Mouse (Mus musculus) kidney, postnatal 0 days (tissue): Measurements from ENCODE around the gene Tbxas1. TPM values are rescaled to one million over a fixed set of nuclear protein-coding genes. Genes with fewer than 3 reads are reported as not detected.

Source experiments
- ATAC-seq: fragments of 200-750 bp; cut with Nextera tagmentation; replicated peaks from 2 replicates; pipeline ENCODE4 v1.8.0; 2017; ENCODE audit warnings: low read depth, moderate number of reproducible peaks, moderate TSS enrichment, moderate library complexity; ENCODE audit not compliant: low FRiP score
- DNase-seq: peaks from one replicate; pipeline ENCODE4 v3.0.0-alpha.2; 2016; ENCODE audit warnings: low spot score
- H3K27ac ChIP-seq: fragments of 300-500 bp; sonication (generic); 2 replicates; pipeline ENCODE4 v1.5.1; 2014; ENCODE audit warnings: mild to moderate bottlenecking
- H3K27me3 ChIP-seq: fragments of 300-500 bp; sonication (generic); 2 replicates; pipeline ENCODE4 v1.6.1; 2014; ENCODE audit warnings: low read length, mixed read lengths; ENCODE audit not compliant: insufficient read depth
- H3K36me3 ChIP-seq: fragments of 300-500 bp; sonication (generic); 2 replicates; pipeline ENCODE4 v1.6.1; 2014; ENCODE audit warnings: low read length, mixed read lengths; ENCODE audit not compliant: insufficient read depth
- H3K4me1 ChIP-seq: fragments of 300-500 bp; sonication (generic); replicated peaks from 2 replicates; pipeline ENCODE4 v1.6.1; 2014; ENCODE audit warnings: antibody characterized with exemption, low read length, mixed read lengths; ENCODE audit not compliant: insufficient read depth
- H3K4me2 ChIP-seq: fragments of 300-500 bp; sonication (generic); 2 replicates; pipeline ENCODE4 v1.6.1; 2014; ENCODE audit warnings: mild to moderate bottlenecking, low read length, moderate library complexity, mixed read lengths
- H3K4me3 ChIP-seq: fragments of 300-500 bp; sonication (generic); replicated peaks from 2 replicates; pipeline ENCODE4 v1.5.1; 2014; ENCODE audit warnings: low read depth, low read length
- H3K9ac ChIP-seq: fragments of 300-500 bp; sonication (generic); 2 replicates; pipeline ENCODE4 v1.6.1; 2014; ENCODE audit warnings: low read depth, low read length
- H3K9me3 ChIP-seq: fragments of 300-500 bp; sonication (generic); replicated peaks from 2 replicates; pipeline ENCODE4 v1.6.1; 2016; ENCODE audit warnings: low read length, inconsistent platforms, mixed read lengths
- CTCF ChIP-seq: IDR thresholded peaks from 2 replicates; pipeline ENCODE4 v1.5.1; 2016; ENCODE audit warnings: antibody characterized with exemption, low read depth, mild to moderate bottlenecking, moderate library complexity
- WGBS: fragments of 180-500 bp; shearing (Covaris S2); extraction: QIAGEN DNeasy Blood & Tissue Kit; methylation state at CpG from one replicate; pipeline ENCODE4 v1.1.7; 2014; 5-methylcytosine and 5-hydroxymethylcytosine counted together
- polyA plus RNA-seq: library from polyadenylated mRNA; unstranded; fragments of >200 nt; fragmentation: Nextera tagmentation; extraction: Ambion mirVana; gene quantifications from 2 replicates; pipeline ENCODE4 v1.2.1, GENCODE M21; 2015

The Tbxas1 gene
- polyA plus RNA-seq, 1 experiment from 2014 or later: 10.5 TPM

DNA sequence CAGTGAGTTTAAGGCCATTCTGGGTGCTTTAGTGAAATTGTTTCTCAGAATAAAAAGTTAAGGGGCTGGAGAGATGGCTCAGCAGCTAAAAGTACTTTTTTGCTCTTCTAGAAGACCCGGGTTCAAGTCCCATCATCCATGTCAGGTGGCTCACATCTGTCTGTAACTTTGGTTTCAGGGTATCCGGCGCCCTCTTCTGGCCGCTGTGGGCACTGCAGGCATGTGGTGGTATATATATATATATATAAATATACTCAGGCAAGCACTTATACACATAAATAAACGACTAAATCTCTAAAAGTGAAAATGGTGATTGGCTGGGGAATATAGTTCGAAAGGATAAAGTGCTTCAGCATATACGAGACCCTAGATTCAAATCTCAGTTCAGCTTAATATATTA lies 143.6 kb downstream of the Tbxas1 start:
- H3K4me1 ChIP-seq: no peaks in the 10 kb centered on the region
- no peak overlapping the region for H3K4me3 ChIP-seq
- H3K4me2 ChIP-seq: no peak overlapping the region
- no peak for DNase-seq
- no peaks in the 10 kb centered on the region for H3K27me3 ChIP-seq
- no peaks in the 10 kb centered on the region for H3K36me3 ChIP-seq
- no peaks in the 10 kb centered on the region for H3K9me3 ChIP-seq
- no peak for ATAC-seq
- 78% methylated on average over 7 of the region's 7 CpGs for WGBS
- no peak overlapping the region for H3K27ac ChIP-seq
- no peak overlapping the region for H3K9ac ChIP-seq
- peak; percentile 57 for TF ChIP-seq CTCF

DNA sequence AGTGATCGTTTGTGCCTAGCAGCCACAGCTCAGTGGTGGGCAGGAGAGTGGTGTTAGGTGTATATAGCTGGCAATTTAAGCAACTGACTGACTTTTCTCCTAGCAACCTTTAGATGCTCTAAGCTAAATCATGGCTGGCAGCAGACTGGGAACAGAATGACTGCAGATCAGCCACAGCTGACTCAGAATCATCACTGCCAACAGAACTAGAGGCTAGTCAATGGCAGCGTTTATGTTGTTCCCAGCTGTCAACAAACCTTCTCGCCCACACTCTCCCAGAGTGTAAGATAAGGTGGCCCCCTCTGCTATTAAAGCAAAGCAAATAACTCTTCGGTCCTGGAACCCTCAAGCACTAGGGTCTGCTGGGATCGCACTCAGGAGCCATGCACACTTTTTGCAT lies 144.0 kb downstream of the Tbxas1 start:
- no peaks in the 10 kb centered on the region for H3K27me3 ChIP-seq
- DNase-seq (no peak), ATAC-seq (no peak)
- no peaks in the 10 kb centered on the region for H3K36me3 ChIP-seq
- H3K4me3 ChIP-seq: no peak overlapping the region
- H3K4me1 ChIP-seq: no peaks in the 10 kb centered on the region
- H3K27ac ChIP-seq: no peak overlapping the region
- H3K9me3 ChIP-seq: no peaks in the 10 kb centered on the region
- 74% methylated on average over 5 of the region's 5 CpGs for WGBS
- no peak overlapping the region for H3K9ac ChIP-seq
- H3K4me2 ChIP-seq: no peak overlapping the region
- TF ChIP-seq CTCF: no peak

DNA sequence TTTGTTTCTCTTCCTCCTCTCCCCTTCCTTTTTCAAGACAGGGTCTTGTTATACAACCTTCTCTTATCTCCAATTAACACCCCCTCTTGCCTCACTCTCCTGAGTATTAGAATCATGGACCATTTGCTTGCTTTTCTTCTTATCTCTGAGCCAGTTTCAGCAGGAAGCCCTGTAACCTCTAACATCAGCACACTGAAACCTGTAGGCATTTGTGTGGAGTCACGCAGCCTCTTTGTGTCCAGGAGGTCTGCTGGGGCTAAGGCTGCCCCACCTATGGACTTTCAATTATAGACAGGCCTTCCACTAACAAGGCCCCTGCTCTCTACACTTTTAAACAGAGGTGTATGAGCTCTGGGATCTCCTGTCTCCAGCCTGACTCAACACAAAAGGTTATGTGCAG lies 146.7 kb downstream of the Tbxas1 start:
- Histone ChIP-seq H3K36me3 (no peaks in the 10 kb centered on the region), H3K9ac (no peak overlapping the region), H3K4me2 (no peak overlapping the region), H3K9me3 (no peaks in the 10 kb centered on the region), H3K4me1 (no peaks in the 10 kb centered on the region), H3K4me3 (no peak overlapping the region), H3K27ac (no peak overlapping the region), H3K27me3 (no peaks in the 10 kb centered on the region)
- WGBS: 76% methylated on average over 1 of the region's 1 CpGs
- no peak for ATAC-seq
- DNase-seq: no peak
- no peak for TF ChIP-seq CTCF

DNA sequence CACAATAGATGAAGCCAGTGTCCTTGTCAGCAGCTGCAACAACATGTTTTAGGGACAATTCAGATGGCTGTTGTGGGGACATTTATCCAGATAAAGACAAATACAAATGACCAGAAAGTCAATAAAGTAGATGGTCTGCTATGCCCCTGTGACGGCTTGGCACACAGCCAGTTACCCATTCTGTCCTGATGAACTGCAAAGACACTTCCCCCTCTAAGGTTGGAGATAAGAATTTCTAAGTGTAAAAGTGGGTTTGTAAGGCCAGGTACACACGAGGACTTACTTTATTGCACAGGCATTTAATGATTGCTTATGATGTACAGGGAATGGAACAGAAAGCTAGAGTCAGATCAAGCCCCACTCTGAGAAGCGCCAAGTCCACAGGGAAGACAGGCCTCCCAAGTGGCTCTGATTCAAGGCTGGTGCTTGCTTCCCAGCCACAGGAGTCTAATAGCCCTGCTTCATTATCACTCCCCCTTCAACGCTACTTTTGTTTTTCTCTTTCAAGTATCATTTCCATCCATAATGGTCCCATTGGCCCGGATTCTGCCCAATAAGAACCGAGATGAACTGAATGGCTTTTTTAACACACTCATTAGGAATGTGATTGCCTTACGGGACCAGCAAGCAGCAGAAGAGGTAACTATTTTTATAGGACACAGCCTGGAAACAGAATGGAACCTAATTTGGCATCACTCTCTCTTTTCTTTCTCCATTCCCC lies 147.4 kb downstream of the Tbxas1 start:
- no peaks in the 10 kb centered on the region for H3K9me3 ChIP-seq
- H3K36me3 ChIP-seq: no peaks in the 10 kb centered on the region
- WGBS: 74% methylated on average over 7 of the region's 7 CpGs
- H3K4me2 ChIP-seq: no peak overlapping the region
- TF ChIP-seq CTCF: no peak
- ATAC-seq (no peak), DNase-seq (no peak)
- no peak overlapping the region for H3K9ac ChIP-seq
- no peaks in the 10 kb centered on the region for H3K27me3 ChIP-seq
- H3K4me1 ChIP-seq: no peaks in the 10 kb centered on the region
- H3K4me3 ChIP-seq: no peak overlapping the region
- no peak overlapping the region for H3K27ac ChIP-seq

DNA sequence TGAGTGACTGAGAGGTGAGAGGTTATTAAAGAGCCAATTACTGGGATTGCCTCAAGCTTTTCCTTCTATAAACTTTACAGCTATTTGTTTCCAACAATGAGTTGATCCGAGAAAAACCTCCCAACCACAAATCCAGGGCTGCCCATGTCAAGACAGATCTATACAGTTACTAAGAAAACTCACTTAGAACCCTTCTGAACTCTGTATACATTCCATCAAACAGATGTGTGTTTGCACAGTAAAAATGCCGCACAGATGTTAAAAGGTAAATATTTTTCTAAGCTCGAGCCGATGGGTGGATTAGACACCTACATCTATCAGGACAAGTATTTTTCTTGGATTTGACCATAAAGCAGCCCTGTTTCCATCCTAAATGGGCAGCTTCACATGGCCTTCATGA lies 149.4 kb downstream of the Tbxas1 start:
- no peak overlapping the region for H3K4me3 ChIP-seq
- no peak overlapping the region for H3K4me2 ChIP-seq
- no peaks in the 10 kb centered on the region for H3K36me3 ChIP-seq
- TF ChIP-seq CTCF: no peak
- 16% methylated on average over 4 of the region's 4 CpGs for WGBS
- DNase-seq (no peak), ATAC-seq (no peak)
- no peak overlapping the region for H3K9ac ChIP-seq
- H3K27me3 ChIP-seq: no peaks in the 10 kb centered on the region
- no peak overlapping the region for H3K27ac ChIP-seq
- no peaks in the 10 kb centered on the region for H3K9me3 ChIP-seq
- no peaks in the 10 kb centered on the region for H3K4me1 ChIP-seq

DNA sequence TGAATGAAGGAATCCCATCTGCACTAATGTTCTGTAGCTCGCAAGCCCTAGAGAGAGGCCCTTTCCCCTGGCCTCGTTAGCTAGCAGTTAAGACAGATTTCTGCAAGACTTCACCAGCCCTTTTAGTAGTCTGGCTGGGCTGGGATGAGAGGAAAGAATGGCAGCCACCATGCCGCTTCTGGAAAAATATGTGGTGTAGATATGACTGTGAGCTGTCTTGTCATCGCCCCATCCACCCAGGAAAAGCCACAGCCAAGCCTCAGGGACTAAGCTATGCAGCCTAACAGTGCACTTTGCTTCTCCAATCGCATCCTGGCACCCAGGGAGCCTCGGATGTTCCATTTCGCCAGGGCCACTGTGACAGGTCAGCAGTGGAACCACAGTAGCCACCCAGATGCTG lies 149.8 kb downstream of the Tbxas1 start:
- Histone ChIP-seq H3K4me2 (no peak overlapping the region), H3K9me3 (no peaks in the 10 kb centered on the region), H3K4me1 (no peaks in the 10 kb centered on the region), H3K36me3 (no peaks in the 10 kb centered on the region), H3K9ac (no peak overlapping the region), H3K27ac (no peak overlapping the region), H3K4me3 (no peak overlapping the region), H3K27me3 (no peaks in the 10 kb centered on the region)
- no peak for TF ChIP-seq CTCF
- no peak for ATAC-seq
- no peak for DNase-seq
- WGBS: 57% methylated on average over 7 of the region's 7 CpGs

DNA sequence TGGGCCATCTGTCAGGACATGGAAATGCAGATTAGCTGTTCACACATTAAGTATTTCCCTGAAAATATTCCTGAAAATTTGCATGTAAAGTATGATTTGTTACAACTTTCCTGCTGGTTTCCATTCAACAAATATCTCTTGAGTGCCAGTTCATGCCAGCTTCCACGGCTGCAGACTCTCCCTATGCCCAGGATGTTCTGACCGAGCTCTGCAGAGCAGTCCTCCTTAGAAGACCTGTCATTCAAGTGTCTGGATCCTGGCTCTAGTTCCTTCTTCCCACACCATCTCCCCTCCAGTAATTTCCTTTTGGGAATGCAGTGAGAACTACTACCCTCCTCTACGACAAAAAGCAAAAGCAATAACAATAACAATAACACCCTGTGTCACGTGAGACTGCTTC lies 155.5 kb downstream of the Tbxas1 start:
- ATAC-seq: no peak
- 77% methylated on average over 4 of the region's 4 CpGs for WGBS
- Histone ChIP-seq H3K9me3 (no peaks in the 10 kb centered on the region), H3K4me3 (no peak overlapping the region), H3K36me3 (no peaks in the 10 kb centered on the region), H3K4me2 (no peak overlapping the region), H3K27ac (no peak overlapping the region), H3K9ac (no peak overlapping the region), H3K4me1 (peaks cover 5% of the 10 kb centered on the region; the same call in 1 of the 2 replicates), H3K27me3 (no peaks in the 10 kb centered on the region)
- no peak for DNase-seq
- no peak for TF ChIP-seq CTCF
